Mouse (Mus musculus) kidney, postnatal 25 days (tissue): ENCODE results near the gene Sqstm1.
A peak's percentile ranks its signal among the peaks of the same experiment; 100 is the strongest.

Experiments
- DNase-seq, 2 experiments: peaks; one replicate each; pipeline ENCODE4 v3.0.0; 2021; ENCODE audit warnings: mixed read lengths in 2 of 2

Gene Sqstm1

GRCm38 (mm10) chr11:50210505-50211151, at the start of gene Sqstm1, which contains the start of gene Mgat4b:
Gene Sqstm1, minus strand, starts transcription at chr11:50210827.
Gene Mgat4b, plus strand, starts transcription at chr11:50210890.
- DNase-seq, result peak; percentile 80 to 90

GRCm38 (mm10) chr11:50258310-50258709, 47.7 kb upstream of the Sqstm1 start:
- DNase-seq, result peak in 1 of 2 experiments; percentile 49

- DNase-seq, result no peak
These were observed 46.0 kb upstream of the Sqstm1 start for GRCm38 (mm10) chr11:50256615-50257014.

GRCm38 (mm10) chr11:50254010-50254580, 43.5 kb upstream of the Sqstm1 start:
- DNase-seq, result no peak

- no peak for DNase-seq
These were observed 42.8 kb upstream of the Sqstm1 start for GRCm38 (mm10) chr11:50253393-50253792.

GRCm38 (mm10) chr11:50252684-50253265, 42.1 kb upstream of the Sqstm1 start:
- no peak for DNase-seq

- peak; percentile 47 to 81 for DNase-seq
These were observed 41.5 kb upstream of the Sqstm1 start for GRCm38 (mm10) chr11:50252166-50252565.

GRCm38 (mm10) chr11:50248473-50249171, 38.0 kb upstream of the Sqstm1 start:
- no peak for DNase-seq

GRCm38 (mm10) chr11:50245269-50245668, 34.6 kb upstream of the Sqstm1 start:
- DNase-seq, result no peak

GRCm38 (mm10) chr11:50243926-50244325, 33.3 kb upstream of the Sqstm1 start:
- no peak for DNase-seq

GRCm38 (mm10) chr11:50240235-50240911, 29.7 kb upstream of the Sqstm1 start:
- DNase-seq, result peak; percentile 63 to 81

GRCm38 (mm10) chr11:50238821-50239791, 28.5 kb upstream of the Sqstm1 start:
- DNase-seq, result no peak

GRCm38 (mm10) chr11:50238324-50238723, 27.7 kb upstream of the Sqstm1 start, which contains the start of gene Ltc4s:
Gene Ltc4s, minus strand, starts transcription at chr11:50238616.
- DNase-seq, result peak; percentile 42 to 72

- DNase-seq, result peak; percentile 28 to 70
These were observed 26.6 kb upstream of the Sqstm1 start for GRCm38 (mm10) chr11:50236937-50237835.

- peak; percentile 95 to 97 for DNase-seq
These were observed 25.9 kb upstream of the Sqstm1 start for GRCm38 (mm10) chr11:50236540-50236936.

GRCm38 (mm10) chr11:50234606-50235005, 24.0 kb upstream of the Sqstm1 start:
- no peak for DNase-seq

- no peak for DNase-seq
These were observed 23.4 kb upstream of the Sqstm1 start for GRCm38 (mm10) chr11:50233993-50234392.

- no peak for DNase-seq
These were observed 22.4 kb upstream of the Sqstm1 start for GRCm38 (mm10) chr11:50233022-50233421.

GRCm38 (mm10) chr11:50231411-50231810, 20.8 kb upstream of the Sqstm1 start:
- peak; percentile 68 to 83 for DNase-seq
